Mouse (Mus musculus): ENCODE data around the gene Spop.

GRCm38 (mm10) chr11:95402196-95402595 is 11.7 kb upstream of the Spop start:
- TF ChIP-seq CTCF (IDR thresholded peaks at IDR 0.05; ENCODE audit: extremely low read depth, insufficient read length, insufficient replicate concordance, low read depth, low read length), result no peak
- no peak for TF ChIP-seq POLR2A (IDR thresholded peaks at IDR 0.05; ENCODE audit: low read depth, low read length)

Measured in small intestine, adult 2 months (tissue).